Mouse (Mus musculus) subcutaneous adipose tissue, adult 2 months (tissue): ENCODE measurements around the gene 4933417A18Rik. TPM values are rescaled to one million over a fixed set of nuclear protein-coding genes. Genes with fewer than 3 reads are reported as not detected.

Experiments
- polyA plus RNA-seq: library from polyadenylated mRNA; depleted of rRNA; stranded (reverse); fragments of >200 nt; gene quantifications from 2 replicates; pipeline ENCODE4 v1.2.3, GENCODE M21; 2012; ENCODE audit warnings: low replicate concordance; rRNA removed

4933417A18Rik gene
- polyA plus RNA-seq: not detected in 2 replicates

DNA sequence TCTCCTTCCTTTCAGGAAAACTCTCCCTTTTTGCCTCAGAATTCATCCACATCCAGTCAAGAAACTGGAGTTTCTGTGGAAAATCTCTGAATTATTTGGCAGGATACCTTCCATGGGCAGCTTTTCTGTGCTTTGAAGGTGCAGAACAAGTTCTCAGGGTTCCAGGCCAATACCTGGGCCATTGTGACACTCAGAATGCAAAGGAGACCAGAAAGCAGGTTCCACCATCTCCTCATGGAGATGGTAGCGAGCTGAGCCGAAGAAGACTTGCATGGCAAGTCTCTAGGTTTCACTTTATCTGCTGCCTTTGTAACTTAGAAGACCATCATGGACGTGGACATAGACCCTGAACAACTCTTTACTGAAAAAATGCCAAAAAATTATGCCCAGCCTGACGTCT, at the start of gene 4933417A18Rik, which contains the start of gene Fam217a:
TSS of gene 4933417A18Rik (plus strand) at position 200 of the 400 bp plus-strand sequence.
TSS of gene Fam217a (minus strand) at position 101 of the 400 bp plus-strand sequence.

DNA sequence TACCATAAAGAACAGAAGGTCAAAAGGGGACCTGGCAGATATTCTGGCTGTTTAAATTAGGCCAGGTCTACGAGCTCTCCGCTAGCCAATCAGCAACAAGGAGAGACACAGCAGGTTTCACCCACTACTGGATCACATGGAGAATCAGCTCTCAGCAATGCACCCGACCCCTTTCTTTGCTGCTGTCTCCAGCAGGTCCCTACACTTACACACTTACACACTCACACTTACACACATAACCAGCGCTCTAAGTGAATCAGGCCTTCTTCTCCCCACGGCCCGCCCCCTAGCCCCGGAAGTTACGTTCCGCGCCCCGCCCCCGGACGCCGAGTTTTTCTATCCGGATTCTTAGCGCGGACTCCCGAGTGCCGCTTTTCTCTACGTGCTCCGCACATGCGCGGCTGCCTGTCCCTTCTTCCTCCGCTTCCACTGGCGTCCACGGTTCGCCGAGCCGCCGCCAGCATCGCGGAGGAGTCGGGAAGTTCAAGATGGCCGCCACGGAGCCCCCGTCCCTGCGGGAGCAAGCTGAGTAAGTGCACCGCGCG, 49.0 kb upstream of the 4933417A18Rik start, which contains the start of gene Prpf4b:
TSS of gene Prpf4b (plus strand) at position 137 of the 545 bp plus-strand sequence.

DNA sequence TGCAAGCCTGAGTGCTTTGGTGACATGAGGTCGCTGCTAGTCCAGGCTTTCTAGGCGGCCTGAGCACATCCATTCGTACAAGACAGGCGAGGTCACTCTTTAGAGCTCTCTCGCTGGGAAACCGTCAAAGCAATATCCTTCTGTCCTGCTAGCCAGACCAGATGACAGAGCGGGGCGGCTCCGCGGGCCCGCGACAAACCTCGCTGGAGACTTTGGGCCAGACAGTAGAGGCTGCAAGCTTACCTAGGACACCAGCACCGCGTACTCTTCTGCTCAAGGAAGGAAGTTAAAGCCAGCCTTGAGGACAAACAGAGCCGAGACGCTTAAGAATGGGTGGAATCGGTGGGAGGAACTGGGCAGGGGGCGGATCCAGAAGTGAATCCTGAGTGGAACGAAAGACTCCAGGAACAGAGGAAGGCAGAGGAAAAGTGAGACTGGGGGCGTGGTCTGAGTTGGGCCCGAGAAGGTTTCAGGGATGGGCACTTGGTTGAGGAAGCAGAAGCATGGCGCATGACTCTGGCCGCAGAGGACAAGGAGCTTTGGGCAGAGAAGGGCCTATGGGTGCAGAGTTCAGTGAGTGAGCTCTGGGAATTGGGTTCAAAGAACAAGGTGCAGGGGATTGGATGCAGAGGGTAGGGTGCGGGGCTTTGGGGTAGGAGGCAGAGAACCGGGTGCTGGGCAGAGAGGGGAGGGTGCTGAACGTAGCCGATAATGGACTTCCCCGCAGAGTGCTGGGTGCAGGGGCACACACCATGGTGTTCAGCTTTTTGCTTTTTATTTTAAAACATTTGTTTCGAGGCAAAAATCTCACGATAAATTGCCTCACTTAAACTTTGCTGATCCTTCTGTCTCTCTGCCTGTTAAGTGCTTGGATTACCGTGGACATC, 39.5 kb downstream of the 4933417A18Rik start, which contains the start of gene Eci3:
TSS of gene Eci3 (minus strand) at position 300 of the 887 bp plus-strand sequence.

Other genes with a start within 250 kb of the 4933417A18Rik start
- not detected in 2 replicates for gene Fam50b, start 189.6 kb upstream of the 4933417A18Rik start, polyA plus RNA-seq
- 18.5 and 21.0 TPM in 2 replicates for gene Prpf4b, start 49.1 kb upstream of the 4933417A18Rik start, polyA plus RNA-seq
- gene Fam217a, start 99 bp upstream of the 4933417A18Rik start, polyA plus RNA-seq: 0.42 and 1.9 TPM in 2 replicates
- gene Eci3, start 39.4 kb downstream of the 4933417A18Rik start, polyA plus RNA-seq: 3.2 and 11.1 TPM in 2 replicates
- 72.9 and 105 TPM in 2 replicates for gene Eci2, start 102.7 kb downstream of the 4933417A18Rik start, polyA plus RNA-seq